Mouse (Mus musculus) forebrain, embryonic 12.5 days (tissue): Measurements from ENCODE around the gene Sufu. TPM values are rescaled to one million over a fixed set of nuclear protein-coding genes. Genes with fewer than 3 reads are reported as not detected.

ENCODE experiments used
- ATAC-seq: fragments of 200-750 bp; cut with Nextera tagmentation; 2 replicates; pipeline ENCODE4 v1.8.0; 2017; ENCODE audit warnings: moderate TSS enrichment; ENCODE audit not compliant: low FRiP score
- H3K27ac ChIP-seq: fragments of 300-500 bp; sonication (generic); 2 replicates; pipeline ENCODE4 v1.5.1; 2016; ENCODE audit warnings: mild to moderate bottlenecking
- H3K27me3 ChIP-seq: fragments of 300-500 bp; sonication (generic); 2 replicates; pipeline ENCODE4 v1.6.1; 2016; ENCODE audit warnings: mild to moderate bottlenecking
- H3K36me3 ChIP-seq: fragments of 300-500 bp; sonication (generic); replicated peaks from 2 replicates; pipeline ENCODE4 v1.6.1; 2016; ENCODE audit warnings: mild to moderate bottlenecking
- H3K4me1 ChIP-seq: fragments of 300-500 bp; sonication (generic); 2 replicates; pipeline ENCODE4 v1.6.1; 2016
- H3K4me2 ChIP-seq: fragments of 300-500 bp; sonication (generic); 2 replicates; pipeline ENCODE4 v1.6.1; 2016; ENCODE audit warnings: mild to moderate bottlenecking, moderate library complexity
- H3K4me3 ChIP-seq: fragments of 300-500 bp; sonication (generic); replicated peaks from 2 replicates; pipeline ENCODE4 v1.5.1; 2016; ENCODE audit warnings: mild to moderate bottlenecking
- H3K9ac ChIP-seq: fragments of 300-500 bp; sonication (generic); 2 replicates; pipeline ENCODE4 v1.6.1; 2016; ENCODE audit warnings: mild to moderate bottlenecking
- H3K9me3 ChIP-seq: fragments of 300-500 bp; sonication (generic); 2 replicates; pipeline ENCODE4 v1.6.1; 2016
- WGBS: fragments of 180-500 bp; shearing (Covaris S2); methylation state at CpG from one replicate; pipeline ENCODE4 v1.1.7; 2016; 5-methylcytosine and 5-hydroxymethylcytosine counted together
- polyA plus RNA-seq: library from polyadenylated mRNA; unstranded; fragments of >200 nt; fragmentation: Nextera tagmentation; extraction: Ambion mirVana; gene quantifications from 2 replicates; pipeline ENCODE4 v1.2.1, GENCODE M21; 2016

Sufu gene
- polyA plus RNA-seq = 38.7 and 44.1 TPM in 2 replicates

DNA sequence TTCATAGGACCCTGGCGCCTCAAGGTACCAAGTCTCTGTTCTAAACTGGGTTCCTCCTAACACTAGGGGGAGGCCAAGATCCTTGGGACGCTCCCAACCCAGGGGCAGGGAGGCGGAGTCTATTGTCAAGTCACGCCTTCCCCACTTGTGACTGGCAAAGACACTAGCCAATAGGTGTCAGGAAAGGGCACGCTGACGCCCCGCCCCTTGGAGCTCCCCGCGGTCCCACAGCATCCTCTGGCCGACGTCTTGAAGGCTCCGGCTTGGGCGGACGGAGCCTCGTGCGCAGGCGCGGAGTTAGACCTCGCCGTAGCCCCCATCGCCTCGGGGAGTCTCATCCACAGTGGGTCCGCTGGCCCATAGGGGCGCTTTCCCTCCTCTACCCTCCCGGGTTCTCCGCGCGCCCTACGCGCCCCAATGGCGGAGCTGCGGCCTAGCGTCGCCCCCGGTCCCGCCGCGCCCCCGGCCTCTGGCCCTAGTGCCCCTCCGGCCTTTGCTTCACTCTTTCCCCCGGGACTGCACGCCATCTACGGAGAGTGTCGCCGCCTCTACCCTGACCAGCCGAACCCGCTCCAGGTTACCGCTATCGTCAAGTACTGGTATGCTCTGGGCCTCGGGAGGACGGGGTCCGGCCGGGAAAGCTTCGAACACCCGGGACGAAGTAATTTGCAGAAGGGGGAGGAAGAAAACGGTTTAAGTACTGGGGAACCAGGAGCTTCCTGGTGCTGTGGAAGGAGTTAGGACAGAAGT, at the start of gene Sufu:
TSS of gene Sufu (plus strand) at position 211 of the 750 bp plus-strand sequence.
- peak within 1 kb of the TSS; percentile 91 for H3K4me2 ChIP-seq
- no peaks in the 10 kb centered on the region for H3K9me3 ChIP-seq
- no peaks in the 10 kb centered on the region for H3K27me3 ChIP-seq
- peaks cover 11% of the 10 kb centered on the region for H3K36me3 ChIP-seq
- H3K4me1 ChIP-seq = peaks cover 48% of the 10 kb centered on the region
- H3K4me3 ChIP-seq = peak within 1 kb of the TSS; percentile 78
- peak within 1 kb of the TSS; percentile 83 for H3K9ac ChIP-seq
- WGBS = under 1% methylated on average over 57 of the region's 57 CpGs
- peak; percentile 90 for ATAC-seq
- H3K27ac ChIP-seq = peak within 1 kb of the TSS; percentile 92

DNA sequence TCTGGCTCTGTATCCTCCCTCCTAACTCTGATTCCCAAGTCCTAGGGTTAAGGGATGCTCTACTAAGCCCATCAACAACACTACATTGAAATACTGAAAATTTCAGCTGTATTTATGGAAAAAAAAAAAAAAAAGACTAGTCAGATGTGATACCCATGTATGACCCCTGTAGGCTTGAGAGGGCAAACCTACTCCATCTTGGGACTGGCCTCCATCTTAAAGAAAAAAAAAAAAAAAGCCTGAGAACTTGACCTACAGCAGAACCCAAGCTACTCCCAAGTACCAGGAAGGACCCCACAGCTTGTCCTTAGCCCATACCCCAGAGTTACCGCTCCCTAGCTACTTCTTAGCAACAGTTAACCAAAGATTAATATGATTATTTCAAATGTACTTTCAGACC, 49.5 kb upstream of the Sufu start:
- Histone ChIP-seq H3K4me2 (no peak overlapping the region), H3K27ac (no peak overlapping the region), H3K36me3 (no peaks in the 10 kb centered on the region), H3K4me1 (peaks cover 15% of the 10 kb centered on the region), H3K9ac (no peak overlapping the region), H3K27me3 (peaks cover 62% of the 10 kb centered on the region), H3K9me3 (no peaks in the 10 kb centered on the region), H3K4me3 (no peak overlapping the region)
- 100% methylated on average over 1 of the region's 1 CpGs for WGBS
- no peak for ATAC-seq

DNA sequence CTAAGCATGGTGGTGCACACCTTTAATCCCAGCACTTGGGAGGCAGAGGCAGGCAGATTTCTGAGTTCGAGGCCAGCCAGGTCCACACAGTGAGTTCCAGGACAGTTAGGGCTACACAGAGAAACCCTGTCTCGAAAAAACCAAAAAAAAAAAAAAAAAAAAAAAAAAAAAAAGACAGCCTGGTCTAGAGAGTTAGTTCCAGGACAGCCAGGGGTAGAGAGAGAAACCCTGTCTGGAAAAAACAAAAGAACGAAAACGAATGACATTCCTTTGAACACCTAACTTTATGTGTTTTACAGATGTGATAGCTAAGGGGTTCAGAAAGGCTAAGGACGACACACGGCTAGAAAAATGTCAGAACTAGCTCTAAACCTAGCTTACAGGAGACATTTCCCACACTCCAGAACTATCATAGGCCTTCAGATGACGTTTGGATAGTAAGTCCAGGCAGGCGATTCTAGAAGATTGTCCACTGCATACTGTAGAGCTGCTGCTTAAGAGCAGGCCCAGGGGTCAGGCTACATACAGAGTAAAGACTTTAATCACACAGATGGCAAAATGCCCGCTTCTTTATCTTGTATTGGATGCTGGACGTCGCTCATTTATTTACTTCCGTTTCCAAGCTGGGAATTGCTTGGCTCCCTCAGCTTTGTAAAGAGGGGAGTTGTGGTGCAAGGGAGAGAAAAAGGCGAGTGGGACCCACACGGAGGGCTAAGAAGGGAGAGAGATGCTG, 48.6 kb upstream of the Sufu start:
- H3K4me1 ChIP-seq = peaks cover 15% of the 10 kb centered on the region
- H3K9me3 ChIP-seq = no peaks in the 10 kb centered on the region
- H3K27ac ChIP-seq = peak overlapping the region; percentile 65
- WGBS = 29% methylated on average over 14 of the region's 14 CpGs
- ATAC-seq = 0 out of 2 replicates have a peak, but pooled peaks have one; percentile 3
- H3K27me3 ChIP-seq = peaks cover 63% of the 10 kb centered on the region
- H3K4me2 ChIP-seq = peak overlapping the region; percentile 90
- H3K9ac ChIP-seq = peak overlapping the region; percentile 80
- peak overlapping the region; percentile 62 for H3K4me3 ChIP-seq
- no peaks in the 10 kb centered on the region for H3K36me3 ChIP-seq

DNA sequence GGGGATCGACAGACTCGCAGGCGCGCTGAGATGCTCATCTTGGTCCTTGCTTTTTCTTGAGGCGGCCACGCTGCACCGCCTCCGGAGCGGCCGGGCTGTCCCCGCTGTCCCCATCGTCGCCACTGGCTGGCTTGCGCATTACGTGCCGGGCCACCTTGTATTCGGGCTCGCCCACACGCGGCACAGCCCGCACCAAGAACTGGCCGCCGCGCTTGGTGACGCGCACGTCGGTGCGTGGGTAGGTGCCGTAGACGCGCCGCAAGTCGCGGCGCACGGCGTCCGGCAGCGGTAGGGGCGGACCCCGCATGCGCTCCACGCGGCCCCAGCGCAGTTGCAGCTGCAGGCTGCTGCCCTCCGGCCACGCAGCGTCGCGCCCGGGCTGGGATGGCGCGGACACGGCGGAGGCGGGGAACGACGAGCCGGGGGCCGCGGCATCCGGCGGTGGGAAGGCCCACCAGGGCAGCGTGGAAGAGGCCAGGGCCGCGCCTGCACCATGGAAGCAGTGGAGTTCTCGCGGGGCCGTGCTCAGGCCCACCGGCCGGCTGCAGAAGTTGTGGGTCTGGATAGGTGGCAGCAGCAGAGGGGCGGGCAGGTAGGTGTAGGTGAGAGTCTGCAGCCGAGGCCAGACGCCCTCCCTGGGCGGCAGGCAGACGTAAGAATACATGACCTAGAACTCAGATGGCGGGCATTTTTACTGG, 47.8 kb upstream of the Sufu start:
- H3K27ac ChIP-seq = peak overlapping the region; percentile 65

DNA sequence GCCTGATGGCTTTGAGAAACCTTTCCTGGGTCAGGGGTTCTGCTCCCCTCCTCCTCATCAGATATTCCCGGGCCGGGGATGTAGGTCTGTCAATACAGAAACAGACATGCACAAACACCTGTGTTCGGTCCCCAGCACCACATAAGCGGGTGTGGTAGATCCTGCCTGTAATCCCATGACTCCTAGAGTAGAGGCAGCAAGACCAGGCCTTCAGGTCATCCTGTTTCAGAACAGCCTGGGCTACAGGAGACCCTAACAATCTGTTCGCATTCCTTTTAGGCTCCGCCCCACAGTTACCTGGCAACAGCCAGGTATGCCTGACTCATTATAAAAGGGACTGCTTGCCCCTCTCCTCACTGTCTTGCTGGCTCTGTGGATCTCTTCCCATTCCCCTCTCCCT, 47.1 kb upstream of the Sufu start:
- no peak for ATAC-seq
- peaks cover 56% of the 10 kb centered on the region for H3K27me3 ChIP-seq
- H3K27ac ChIP-seq = no peak overlapping the region

More for the DNA sequence above, 47.8 kb upstream of the Sufu start:
- no peaks in the 10 kb centered on the region for H3K36me3 ChIP-seq
- H3K4me1 ChIP-seq = peaks cover 15% of the 10 kb centered on the region
- ATAC-seq = peak; percentile 89
- H3K4me2 ChIP-seq = peak overlapping the region; percentile 90
- H3K4me3 ChIP-seq = peak overlapping the region; percentile 62
- WGBS = under 1% methylated on average over 78 of the region's 78 CpGs
- no peaks in the 10 kb centered on the region for H3K9me3 ChIP-seq
- peak overlapping the region; percentile 80 for H3K9ac ChIP-seq
- peaks cover 59% of the 10 kb centered on the region for H3K27me3 ChIP-seq

DNA sequence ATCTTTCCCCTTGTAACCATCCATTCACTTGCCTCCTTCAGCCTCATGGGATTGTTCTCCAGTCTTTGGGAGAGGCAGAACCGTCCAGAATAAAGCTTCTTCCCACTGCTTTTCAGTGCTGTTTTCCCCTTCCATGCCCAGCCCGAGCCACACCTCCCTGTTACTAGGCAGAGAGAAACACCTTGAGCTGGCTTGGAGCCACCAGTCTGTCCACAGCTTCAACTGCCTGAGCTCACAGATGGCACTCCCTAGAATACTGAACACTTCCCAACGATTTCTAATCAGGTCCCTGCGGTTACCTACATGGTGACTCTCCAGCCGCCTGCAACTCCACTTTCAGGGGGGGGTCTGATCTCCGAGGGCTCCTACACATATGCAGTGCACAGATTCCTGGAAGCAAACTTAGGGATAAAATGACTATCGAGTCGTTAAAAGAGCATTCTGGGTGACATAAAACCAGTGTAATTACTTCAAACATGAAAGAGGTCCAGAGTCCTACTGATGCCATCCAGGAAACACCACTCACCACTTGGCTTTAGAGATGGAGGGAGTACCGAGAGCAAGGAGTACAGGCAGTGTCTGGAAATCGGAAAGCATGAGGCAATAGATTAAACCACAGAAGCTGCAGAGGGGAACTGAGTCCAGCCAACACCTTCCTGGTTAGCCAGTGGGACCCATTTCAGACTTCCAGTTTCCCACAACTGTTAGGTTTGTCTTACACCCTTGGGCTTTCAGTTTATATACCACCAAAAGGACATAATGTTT, 46.3 kb upstream of the Sufu start, which contains the start of gene 2310034G01Rik:
TSS of gene 2310034G01Rik (minus strand) at position 135 of the 765 bp plus-strand sequence.
- H3K9ac ChIP-seq = peak within 1 kb of the TSS; percentile 80
- H3K27me3 ChIP-seq = peaks cover 48% of the 10 kb centered on the region
- ATAC-seq = no peak
- peak within 1 kb of the TSS; percentile 62 for H3K4me3 ChIP-seq
- no peaks in the 10 kb centered on the region for H3K9me3 ChIP-seq
- peak within 1 kb of the TSS; percentile 65; the same call in 1 of the 2 replicates for H3K27ac ChIP-seq
- peaks cover 15% of the 10 kb centered on the region for H3K4me1 ChIP-seq
- WGBS = 66% methylated on average over 10 of the region's 10 CpGs
- peak within 1 kb of the TSS; percentile 90 for H3K4me2 ChIP-seq
- no peaks in the 10 kb centered on the region for H3K36me3 ChIP-seq

More for the DNA sequence above, 47.1 kb upstream of the Sufu start:
- H3K4me3 ChIP-seq = peak overlapping the region; percentile 62
- peak overlapping the region; percentile 80 for H3K9ac ChIP-seq
- H3K9me3 ChIP-seq = no peaks in the 10 kb centered on the region
- no peaks in the 10 kb centered on the region for H3K36me3 ChIP-seq
- H3K4me2 ChIP-seq = peak overlapping the region; percentile 90
- peaks cover 15% of the 10 kb centered on the region for H3K4me1 ChIP-seq
- WGBS = 30% methylated on average over 6 of the region's 6 CpGs

DNA sequence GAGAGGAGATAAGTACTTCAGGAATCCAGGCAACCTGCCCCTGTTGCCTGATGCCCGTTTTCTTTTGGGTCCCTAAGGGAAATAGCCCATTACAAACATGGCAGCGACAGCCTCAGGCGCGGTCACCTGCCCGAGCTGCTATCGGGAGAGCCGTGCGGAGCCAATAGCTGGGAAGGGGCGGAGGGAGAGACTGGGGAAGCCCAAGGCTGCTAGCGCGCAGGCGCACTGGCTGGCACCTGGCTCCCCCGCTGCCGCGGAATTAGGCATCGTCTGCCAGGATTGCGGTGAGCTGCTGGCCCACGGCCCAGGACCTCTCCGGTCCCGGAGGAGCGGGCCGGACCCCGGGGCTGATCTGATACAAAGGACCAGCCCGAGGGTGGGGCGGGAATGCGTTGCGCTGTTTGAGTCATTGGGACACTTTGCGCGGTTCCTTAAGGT, 40.0 kb upstream of the Sufu start:
- no peak overlapping the region for H3K27ac ChIP-seq

DNA sequence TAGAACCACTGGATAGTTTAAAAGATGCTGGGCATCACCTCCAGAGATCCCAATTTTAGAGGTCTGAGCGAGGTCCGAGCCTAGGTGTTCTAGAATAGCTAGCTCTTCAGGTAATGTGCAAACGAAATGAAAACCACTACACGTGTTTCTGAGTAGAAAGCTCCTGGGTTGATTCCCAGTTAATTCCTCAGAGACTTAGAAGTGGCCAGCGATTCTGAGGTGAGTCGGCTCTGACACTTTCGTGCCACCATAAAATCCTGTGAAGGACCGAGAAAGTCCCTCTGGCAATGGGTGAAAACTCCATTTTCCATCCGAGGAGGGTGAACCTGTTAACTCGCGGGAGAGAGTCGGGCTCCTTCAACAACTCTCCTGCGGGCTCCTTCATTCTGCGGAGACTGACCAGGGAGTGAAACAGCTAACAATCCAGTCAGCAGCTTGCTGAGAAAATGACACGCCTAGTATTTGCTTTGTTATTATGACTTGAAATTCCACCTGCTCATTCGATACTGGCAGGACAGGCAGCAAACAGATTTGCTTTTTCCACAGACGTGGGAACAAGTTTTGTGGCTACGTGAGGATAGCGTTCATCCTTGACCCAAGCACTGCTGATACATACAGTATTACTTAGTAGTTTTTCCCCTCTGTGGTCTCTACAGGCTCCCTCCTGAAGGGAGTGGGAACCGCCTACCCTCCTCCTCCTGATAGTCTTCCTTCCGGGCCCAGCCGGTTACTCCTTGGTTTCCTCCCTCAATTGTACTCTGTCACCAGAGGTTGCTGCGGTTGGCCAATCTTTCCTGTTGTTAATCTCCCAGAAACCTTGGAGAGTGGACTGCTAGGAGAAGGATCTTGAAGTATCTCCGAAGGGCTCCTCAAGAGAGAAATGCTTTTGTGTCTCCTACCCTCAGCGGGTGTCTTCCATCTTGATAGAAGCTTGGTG, 39.1 kb upstream of the Sufu start:
- Histone ChIP-seq H3K9ac (peak overlapping the region; percentile 62; the same call in 1 of the 2 replicates), H3K27ac (no peak overlapping the region), H3K4me2 (peak overlapping the region; percentile 73), H3K36me3 (no peaks in the 10 kb centered on the region), H3K9me3 (no peaks in the 10 kb centered on the region), H3K4me1 (peaks cover 15% of the 10 kb centered on the region; the same call in 1 of the 2 replicates), H3K4me3 (peak overlapping the region; percentile 55), H3K27me3 (peaks cover 21% of the 10 kb centered on the region)
- 19% methylated on average over 25 of the region's 25 CpGs for WGBS
- ATAC-seq = no peak

More for the DNA sequence above, 40.0 kb upstream of the Sufu start:
- Histone ChIP-seq H3K9me3 (no peaks in the 10 kb centered on the region), H3K36me3 (no peaks in the 10 kb centered on the region), H3K4me2 (peak overlapping the region; percentile 73), H3K4me3 (peak overlapping the region; percentile 55), H3K4me1 (peaks cover 15% of the 10 kb centered on the region; the same call in 1 of the 2 replicates), H3K9ac (peak overlapping the region; percentile 62), H3K27me3 (peaks cover 25% of the 10 kb centered on the region)
- peak; percentile 94 for ATAC-seq
- 1% methylated on average over 29 of the region's 29 CpGs for WGBS

DNA sequence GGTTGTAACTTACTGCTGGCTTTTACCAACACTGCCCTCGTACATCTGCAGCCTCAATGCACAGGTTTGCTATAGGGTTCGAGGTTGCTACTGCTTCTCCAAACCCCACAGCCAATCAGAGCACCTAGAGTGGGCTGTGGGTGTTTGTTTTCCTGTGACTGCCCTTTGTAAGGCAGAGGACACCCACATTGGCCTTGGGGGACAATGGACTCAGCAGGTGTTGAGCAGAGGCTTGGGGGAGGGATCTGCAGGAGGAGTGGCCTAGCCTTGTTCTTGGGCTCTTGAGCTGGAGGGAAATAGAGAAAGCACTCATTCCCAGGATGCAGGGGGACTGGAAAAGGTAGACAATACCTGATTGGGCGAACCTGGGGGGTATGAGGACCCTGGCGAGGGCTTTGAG, 38.3 kb upstream of the Sufu start:
- Histone ChIP-seq H3K4me2 (no peak overlapping the region), H3K27ac (no peak overlapping the region), H3K9ac (no peak overlapping the region), H3K4me1 (peaks cover 15% of the 10 kb centered on the region; the same call in 1 of the 2 replicates), H3K27me3 (peaks cover 19% of the 10 kb centered on the region), H3K4me3 (no peak overlapping the region), H3K9me3 (no peaks in the 10 kb centered on the region), H3K36me3 (no peaks in the 10 kb centered on the region)
- no peak for ATAC-seq
- 56% methylated on average over 4 of the region's 4 CpGs for WGBS

DNA sequence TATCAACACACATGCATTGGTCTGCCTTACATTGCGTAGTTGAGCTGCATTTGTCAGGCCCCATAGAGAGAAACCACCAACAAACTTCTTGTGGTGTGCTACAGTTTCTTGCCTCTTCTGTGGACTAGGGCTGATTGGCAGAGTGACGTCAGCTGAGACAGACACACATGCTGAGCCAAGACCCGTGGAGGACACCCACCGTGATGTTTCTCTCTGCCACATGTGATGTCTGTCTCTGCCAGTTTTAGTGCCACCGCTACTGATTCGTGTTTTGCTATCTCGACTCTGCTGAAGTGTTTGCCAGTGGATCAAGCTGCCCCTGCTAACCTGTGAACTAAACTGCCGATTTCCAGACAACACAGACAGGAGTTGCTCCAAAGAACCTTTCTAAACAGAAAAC, 34.6 kb upstream of the Sufu start:
- no peak for ATAC-seq
- no peaks in the 10 kb centered on the region for H3K36me3 ChIP-seq
- H3K27ac ChIP-seq = no peak overlapping the region
- no peak overlapping the region for H3K4me2 ChIP-seq
- H3K4me3 ChIP-seq = no peak overlapping the region
- 85% methylated on average over 8 of the region's 8 CpGs for WGBS
- H3K27me3 ChIP-seq = peaks cover 14% of the 10 kb centered on the region
- no peaks in the 10 kb centered on the region for H3K9me3 ChIP-seq
- H3K9ac ChIP-seq = no peak overlapping the region
- H3K4me1 ChIP-seq = peaks cover 7% of the 10 kb centered on the region; the same call in 1 of the 2 replicates
